Mouse (Mus musculus): ENCODE measurements around the gene Oscp1. TPM values are rescaled to one million over a fixed set of nuclear protein-coding genes. Genes with fewer than 3 reads are reported as not detected.

The Oscp1 gene
- total RNA-seq, 2 experiments from 2014 or later = 2.3 to 3.7 TPM

- intact Hi-C loops (cut with DNase I) = no loop called here
- H3K27ac ChIP-seq = peak overlapping the region; percentile 54; the same call in 1 of the 2 replicates
These were observed 895 bp upstream of the Oscp1 start for GRCm38 (mm10) chr4:126057207-126058133.

GRCm38 (mm10) chr4:126058997-126059362, 615 bp downstream of the Oscp1 start:
- no peak for TF ChIP-seq CTCF (IDR thresholded peaks at IDR 0.05)
- H3K27ac ChIP-seq = peak overlapping the region; percentile 54; the same call in 1 of the 2 replicates
- intact Hi-C loops (cut with DNase I) = no loop called here
- peak overlapping the region; percentile 73 for H3K4me3 ChIP-seq
- DNase-seq = no peak

More at GRCm38 (mm10) chr4:126057207-126058133, 895 bp upstream of the Oscp1 start:
- no peak for TF ChIP-seq CTCF (IDR thresholded peaks at IDR 0.05)
- peak overlapping the region; percentile 73 for H3K4me3 ChIP-seq
- no peak for DNase-seq

- no peak for DNase-seq
- intact Hi-C loops (cut with DNase I) = no loop called here
- no peak overlapping the region for H3K27ac ChIP-seq
- peak; percentile 51 for TF ChIP-seq CTCF (IDR thresholded peaks at IDR 0.05)
- no peak overlapping the region for H3K4me3 ChIP-seq
These were observed 4.5 kb downstream of the Oscp1 start for GRCm38 (mm10) chr4:126062856-126063255.

GRCm38 (mm10) chr4:126065241-126065640, 6.9 kb downstream of the Oscp1 start:
- Histone ChIP-seq H3K4me3 (no peak overlapping the region), H3K27ac (no peak overlapping the region)
- intact Hi-C loops (cut with DNase I) = no loop called here
- no peak for DNase-seq
- no peak for TF ChIP-seq CTCF (IDR thresholded peaks at IDR 0.05)

GRCm38 (mm10) chr4:126067401-126068077, 9.2 kb downstream of the Oscp1 start:
- peak; percentile 67 for DNase-seq
- Histone ChIP-seq H3K27ac (peak overlapping the region; percentile 66), H3K4me3 (no peak overlapping the region)
- no peak for TF ChIP-seq CTCF (IDR thresholded peaks at IDR 0.05)
- intact Hi-C loops (cut with DNase I) = no loop called here

- Histone ChIP-seq H3K27ac (no peak overlapping the region), H3K4me3 (no peak overlapping the region)
- intact Hi-C loops (cut with DNase I) = no loop called here
- no peak for TF ChIP-seq CTCF (IDR thresholded peaks at IDR 0.05)
- DNase-seq = no peak
These were observed 10.5 kb downstream of the Oscp1 start for GRCm38 (mm10) chr4:126068842-126069241.

GRCm38 (mm10) chr4:126077833-126078232, 19.5 kb downstream of the Oscp1 start:
- peak; percentile 16 for DNase-seq
- no peak for TF ChIP-seq CTCF (IDR thresholded peaks at IDR 0.05)
- Histone ChIP-seq H3K27ac (no peak overlapping the region), H3K4me3 (no peak overlapping the region)
- intact Hi-C loops (cut with DNase I) = no loop called here

- H3K4me3 ChIP-seq = no peak overlapping the region
- intact Hi-C loops (cut with DNase I) = no loop called here
- DNase-seq = peak; percentile 57
- no peak for TF ChIP-seq CTCF (IDR thresholded peaks at IDR 0.05)
- no peak overlapping the region for H3K27ac ChIP-seq
These were observed 20.9 kb downstream of the Oscp1 start for GRCm38 (mm10) chr4:126079266-126079665.

- peak; percentile 1 for DNase-seq
- no peak overlapping the region for H3K27ac ChIP-seq
- TF ChIP-seq CTCF (IDR thresholded peaks at IDR 0.05) = no peak
- H3K4me3 ChIP-seq = no peak overlapping the region
- intact Hi-C loops (cut with DNase I) = no loop called here
These were observed 23.2 kb downstream of the Oscp1 start for GRCm38 (mm10) chr4:126081601-126082000.

- Histone ChIP-seq H3K4me3 (no peak overlapping the region), H3K27ac (no peak overlapping the region)
- DNase-seq = peak; percentile 16
- intact Hi-C loops (cut with DNase I) = no loop called here
- TF ChIP-seq CTCF (IDR thresholded peaks at IDR 0.05) = no peak
These were observed 24.7 kb downstream of the Oscp1 start for GRCm38 (mm10) chr4:126083021-126083420.

GRCm38 (mm10) chr4:126084382-126084781, 26.0 kb downstream of the Oscp1 start:
- peak; percentile 15 for DNase-seq
- no peak overlapping the region for H3K4me3 ChIP-seq
- TF ChIP-seq CTCF (IDR thresholded peaks at IDR 0.05) = no peak
- no peak overlapping the region for H3K27ac ChIP-seq
- intact Hi-C loops (cut with DNase I) = no loop called here

- TF ChIP-seq CTCF (IDR thresholded peaks at IDR 0.05) = peak; percentile 93
- DNase-seq = peak; percentile 91
- Histone ChIP-seq H3K27ac (peak overlapping the region; percentile 82), H3K4me3 (peak overlapping the region; percentile 37)
- intact Hi-C loops (cut with DNase I) = loop anchor here (1.0 to 5.0 kb wide), 2 partner anchors 27 to 76 kb away; partner anchors contain the start of gene Sh3d21
These were observed 27.7 kb downstream of the Oscp1 start for GRCm38 (mm10) chr4:126085996-126086576.
